Mouse (Mus musculus) heart, adult 2 months (tissue): ENCODE measurements at regions not wholly inside any gene's neighbourhood (a gene's known extent, or its start where the extent isn't known, plus 50 kb on each side); places are given as distances from the start of the nearest gene placed in this dataset.

Experiments used
- DNase-seq, 2 experiments: peaks; one replicate each; pipeline ENCODE4 v3.0.0; 2021
- H3K27ac ChIP-seq: fragments of 200-600 bp; 2 replicates; pipeline ENCODE4 v1.8.1; 2022
- H3K27me3 ChIP-seq: fragments of 200-500 bp; 2 replicates; pipeline ENCODE4 v1.6.1; 2012; ENCODE audit warnings: mild to moderate bottlenecking, low read length, inconsistent platforms, mixed read lengths; ENCODE audit not compliant: control insufficient read depth, insufficient read depth
- H3K36me3 ChIP-seq: fragments of 200-500 bp; 2 replicates; pipeline ENCODE4 v1.6.1; 2012; ENCODE audit warnings: low read length, inconsistent platforms; ENCODE audit not compliant: control insufficient read depth, insufficient read depth
- H3K4me1 ChIP-seq: fragments of 200-500 bp; 2 replicates; pipeline ENCODE4 v1.6.1; 2011; ENCODE audit warnings: low read length; ENCODE audit not compliant: control insufficient read depth, insufficient read depth
- H3K4me3 ChIP-seq: fragments of 200-600 bp; 2 replicates; pipeline ENCODE4 v1.8.1; 2022
- H3K79me2 ChIP-seq: fragments of 200-500 bp; replicated peaks from 2 replicates; pipeline ENCODE4 v1.6.1; 2012; ENCODE audit warnings: mild to moderate bottlenecking, inconsistent platforms, low read length, moderate library complexity, mixed read lengths; ENCODE audit not compliant: control insufficient read depth, insufficient read depth
- H3K9ac ChIP-seq: fragments of 200-500 bp; 2 replicates; pipeline ENCODE4 v1.6.1; 2012; ENCODE audit warnings: low read depth, mild to moderate bottlenecking, control low read depth, inconsistent platforms, low read length, mixed read lengths
- CTCF ChIP-seq: fragments of 200-600 bp; IDR thresholded peaks from 2 replicates; pipeline ENCODE4 v1.8.1; 2022; ENCODE audit warnings: antibody characterized with exemption, mild to moderate bottlenecking, moderate library complexity
- EP300 ChIP-seq: fragments of 200-500 bp; IDR thresholded peaks from 2 replicates; pipeline ENCODE4 v1.6.1; 2011; ENCODE audit warnings: low read depth, low read length, control low read depth; ENCODE audit not compliant: insufficient read depth
- POLR2A ChIP-seq: fragments of 200-500 bp; IDR thresholded peaks from 2 replicates; pipeline ENCODE4 v1.6.1; 2011; ENCODE audit warnings: mild to moderate bottlenecking, low read depth, low read length, control low read depth; ENCODE audit not compliant: insufficient read depth
- WGBS: fragments of 180-500 bp; shearing (Covaris S2); methylation state at CpG from one replicate; pipeline ENCODE4 v1.1.7; 2018; 5-methylcytosine and 5-hydroxymethylcytosine counted together
- intact Hi-C: fragments of 180-260 bp; cut with DNase I; formaldehyde crosslinking; loops from one replicate; pipeline ENCODE4 v1.15.1; 2025

GRCm38 (mm10) chr10:98699579-98699978, 214.6 kb upstream of the Atp2b1 start:
- no peaks in the 10 kb centered on the region for H3K27me3 ChIP-seq
- no peak overlapping the region for H3K4me3 ChIP-seq
- intact Hi-C loops, result no loop called here
- no peak for DNase-seq
- no peaks in the 10 kb centered on the region for H3K79me2 ChIP-seq
- WGBS, result 87% methylated on average over 4 of the region's 4 CpGs
- H3K27ac ChIP-seq, result no peak overlapping the region
- H3K36me3 ChIP-seq, result no peaks in the 10 kb centered on the region; the same call in 1 of the 2 replicates
- H3K9ac ChIP-seq, result no peak overlapping the region
- no peaks in the 10 kb centered on the region; the same call in 1 of the 2 replicates for H3K4me1 ChIP-seq
- no peak for TF ChIP-seq CTCF
- TF ChIP-seq POLR2A, result no peak
- no peak for TF ChIP-seq EP300

GRCm38 (mm10) chr10:98700407-98700806, 213.8 kb upstream of the Atp2b1 start:
- no peaks in the 10 kb centered on the region; the same call in 1 of the 2 replicates for H3K4me1 ChIP-seq

GRCm38 (mm10) chr10:98701285-98701684, 212.9 kb upstream of the Atp2b1 start:
- no peak overlapping the region for H3K9ac ChIP-seq
- WGBS, result 22% methylated on average over 3 of the region's 3 CpGs
- no peaks in the 10 kb centered on the region; the same call in 1 of the 2 replicates for H3K4me1 ChIP-seq
- no peaks in the 10 kb centered on the region; the same call in 1 of the 2 replicates for H3K36me3 ChIP-seq
- H3K79me2 ChIP-seq, result no peaks in the 10 kb centered on the region
- intact Hi-C loops, result no loop called here
- no peak for DNase-seq
- H3K27me3 ChIP-seq, result no peaks in the 10 kb centered on the region
- no peak for TF ChIP-seq EP300
- no peak for TF ChIP-seq POLR2A
- TF ChIP-seq CTCF, result no peak
- H3K4me3 ChIP-seq, result no peak overlapping the region
- H3K27ac ChIP-seq, result no peak overlapping the region

More at GRCm38 (mm10) chr10:98700407-98700806, 213.8 kb upstream of the Atp2b1 start:
- no peak for DNase-seq
- H3K36me3 ChIP-seq, result no peaks in the 10 kb centered on the region; the same call in 1 of the 2 replicates
- no peaks in the 10 kb centered on the region for H3K27me3 ChIP-seq
- H3K79me2 ChIP-seq, result no peaks in the 10 kb centered on the region
- no peak overlapping the region for H3K4me3 ChIP-seq
- intact Hi-C loops, result no loop called here
- WGBS, result 63% methylated on average over 4 of the region's 4 CpGs
- H3K27ac ChIP-seq, result no peak overlapping the region; the same call in 1 of the 2 replicates
- H3K9ac ChIP-seq, result no peak overlapping the region
- TF ChIP-seq POLR2A, result no peak
- no peak for TF ChIP-seq EP300
- no peak for TF ChIP-seq CTCF

GRCm38 (mm10) chr10:98702470-98703215, 211.6 kb upstream of the Atp2b1 start:
- H3K4me3 ChIP-seq, result no peak overlapping the region
- intact Hi-C loops, result no loop called here
- 89% methylated on average over 5 of the region's 5 CpGs for WGBS
- H3K79me2 ChIP-seq, result no peaks in the 10 kb centered on the region
- no peaks in the 10 kb centered on the region; the same call in 1 of the 2 replicates for H3K36me3 ChIP-seq
- DNase-seq, result no peak
- H3K27ac ChIP-seq, result no peak overlapping the region
- TF ChIP-seq CTCF (no peak), POLR2A (no peak), EP300 (no peak)
- no peaks in the 10 kb centered on the region; the same call in 1 of the 2 replicates for H3K4me1 ChIP-seq
- no peaks in the 10 kb centered on the region for H3K27me3 ChIP-seq
- no peak overlapping the region for H3K9ac ChIP-seq

- TF ChIP-seq POLR2A (no peak), CTCF (no peak), EP300 (no peak)
- Histone ChIP-seq H3K4me1 (no peaks in the 10 kb centered on the region; the same call in 1 of the 2 replicates), H3K27me3 (no peaks in the 10 kb centered on the region), H3K9ac (no peak overlapping the region), H3K27ac (no peak overlapping the region), H3K79me2 (no peaks in the 10 kb centered on the region), H3K36me3 (no peaks in the 10 kb centered on the region; the same call in 1 of the 2 replicates), H3K4me3 (no peak overlapping the region)
- 88% methylated on average over 2 of the region's 2 CpGs for whole genome bisulfite sequencing
- intact Hi-C loops, result no loop called here
- DNase-seq, result no peak
These were observed 210.4 kb upstream of the Atp2b1 start for GRCm38 (mm10) chr10:98703642-98704293.

- Histone ChIP-seq H3K4me3 (no peak overlapping the region), H3K36me3 (no peaks in the 10 kb centered on the region; the same call in 1 of the 2 replicates), H3K27ac (no peak overlapping the region), H3K9ac (no peak overlapping the region), H3K27me3 (no peaks in the 10 kb centered on the region), H3K4me1 (no peaks in the 10 kb centered on the region; the same call in 1 of the 2 replicates), H3K79me2 (no peaks in the 10 kb centered on the region)
- no peak for DNase-seq
- intact Hi-C loops, result no loop called here
- TF ChIP-seq CTCF (no peak), EP300 (no peak), POLR2A (no peak)
- 87% methylated on average over 6 of the region's 6 CpGs for WGBS
These were observed 209.6 kb upstream of the Atp2b1 start for GRCm38 (mm10) chr10:98704559-98704958.
